Mouse (Mus musculus): ENCODE results near the gene Ints3.

Gene Ints3

DNA sequence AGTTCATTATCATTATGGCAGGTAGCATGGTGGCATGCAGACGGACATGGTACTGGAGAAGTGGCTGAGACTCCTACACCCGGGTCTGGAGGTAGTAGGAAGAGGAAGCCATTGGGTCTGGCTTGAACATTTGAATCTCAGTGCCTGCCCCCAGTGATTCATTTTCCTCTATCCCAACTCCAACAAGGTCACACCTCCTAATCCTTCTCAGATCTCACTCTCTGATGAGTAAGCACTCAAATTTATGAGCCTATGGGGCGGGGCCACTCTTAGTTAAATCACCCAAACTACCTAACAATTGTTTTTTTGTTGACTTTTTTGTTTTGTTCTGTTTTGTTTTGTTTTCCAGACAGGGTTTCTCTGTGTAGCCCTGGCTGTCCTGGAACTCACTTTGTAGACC is 10.6 kb upstream of the Ints3 start:
- DNase-seq, result no peak

DNA sequence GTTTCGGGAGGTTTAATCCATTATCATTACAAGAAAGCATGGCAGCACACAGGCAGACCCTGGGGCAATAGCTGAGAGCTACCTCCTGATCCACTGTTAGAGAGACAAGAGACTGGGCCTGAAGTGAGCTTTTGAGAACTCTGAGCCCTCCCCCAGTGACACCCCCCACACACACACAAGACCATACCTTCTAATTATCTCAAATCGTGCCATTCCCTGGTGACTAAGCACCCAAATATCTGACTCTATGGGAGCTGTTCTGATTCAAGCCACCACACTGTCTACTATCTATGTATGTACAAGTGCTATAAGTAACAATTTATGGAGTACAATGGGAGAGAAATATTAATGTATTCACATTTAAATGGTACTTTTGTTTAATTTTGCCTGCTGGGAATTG is 7.3 kb upstream of the Ints3 start:
- DNase-seq, result no peak

DNA sequence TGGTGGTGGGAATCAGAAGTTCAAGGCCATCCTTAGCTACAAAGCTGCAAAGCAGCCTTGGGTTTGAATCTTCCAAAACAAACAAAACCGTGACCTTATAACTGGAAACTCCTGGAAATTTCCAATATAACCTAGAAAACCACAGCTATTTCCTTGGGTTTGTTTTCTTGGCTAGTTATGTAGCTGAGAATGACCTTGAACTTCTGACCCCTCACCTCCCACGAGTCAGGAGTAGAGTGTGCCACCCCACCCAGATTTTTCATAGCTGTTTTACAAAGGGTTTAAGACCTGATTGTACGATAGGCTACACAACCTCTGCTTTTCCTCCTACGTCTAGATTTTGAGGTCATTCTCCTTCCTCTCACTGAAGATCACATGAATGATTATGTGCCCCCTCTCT is 3.7 kb upstream of the Ints3 start:
- DNase-seq, result no peak

DNA sequence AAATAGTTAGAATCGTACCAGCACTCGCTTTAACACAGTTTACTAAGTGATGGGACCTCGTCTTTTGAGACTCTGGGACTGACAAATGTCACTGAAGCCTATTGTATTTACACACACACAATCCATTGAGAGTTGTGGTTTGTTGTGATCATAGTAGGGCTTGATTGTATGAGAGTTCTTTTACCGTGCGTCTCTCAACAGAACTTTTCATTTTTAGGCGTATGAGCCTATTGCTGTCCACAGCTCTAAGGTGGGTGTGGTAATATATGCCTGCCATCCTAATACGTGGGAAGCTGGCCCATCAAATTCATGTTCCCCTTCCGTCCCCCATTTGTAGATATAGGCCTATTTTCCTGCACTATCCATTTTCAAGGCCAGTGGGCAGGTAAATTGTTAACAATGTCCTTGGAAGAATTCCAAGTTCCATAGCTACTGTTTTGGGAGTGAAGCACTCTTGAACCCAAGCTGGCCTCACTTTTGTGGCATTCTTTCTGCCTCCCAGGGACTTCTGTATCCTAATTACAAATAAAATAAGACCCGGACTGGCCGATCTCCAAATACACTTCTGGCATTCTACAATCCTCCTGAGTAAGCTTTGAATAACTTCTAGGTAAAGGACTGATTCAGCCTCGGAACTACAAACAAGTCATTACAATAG is 780 bp upstream of the Ints3 start:
- DNase-seq, result peak; percentile 62

DNA sequence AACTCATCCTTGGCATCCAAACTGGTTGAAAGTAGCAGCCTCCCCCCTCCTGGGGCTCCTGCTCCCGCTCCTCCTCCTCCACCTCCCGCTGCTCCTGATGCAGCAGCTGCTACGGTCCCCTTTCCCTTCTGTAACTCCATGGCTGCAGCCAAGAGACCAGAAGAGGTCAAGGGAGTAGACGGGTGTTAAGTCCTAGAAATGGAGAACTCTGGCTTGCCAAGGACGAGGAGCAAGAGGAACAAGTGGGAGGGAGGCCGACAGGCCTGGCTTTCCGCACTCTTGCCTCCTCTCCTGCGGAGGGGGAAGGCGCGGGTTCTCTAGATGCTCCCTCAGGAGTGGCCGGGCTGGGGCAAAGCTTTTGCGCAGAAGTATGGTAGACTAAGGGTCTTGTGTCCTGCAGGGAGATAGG is 607 bp downstream of the Ints3 start:
- DNase-seq, result no peak

DNA sequence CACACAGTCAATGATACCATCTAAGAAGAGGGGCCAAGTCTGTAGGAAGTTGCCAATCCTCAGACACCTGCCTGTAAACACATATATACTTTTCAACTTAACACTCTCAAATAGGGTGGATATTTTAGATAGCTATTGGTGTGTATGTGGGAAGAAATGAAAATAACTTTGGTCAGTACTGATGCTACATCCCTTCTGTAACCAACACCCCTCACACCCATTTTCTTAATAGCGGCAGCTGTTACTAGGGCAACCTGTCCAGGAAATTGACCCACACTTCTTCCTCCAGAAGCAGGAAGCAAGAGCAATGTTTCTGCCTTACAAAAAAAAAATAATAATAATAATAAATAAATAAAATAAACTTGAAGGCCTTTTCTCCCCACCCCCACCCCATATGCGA is 1.1 kb downstream of the Ints3 start:
- no peak for DNase-seq

DNA sequence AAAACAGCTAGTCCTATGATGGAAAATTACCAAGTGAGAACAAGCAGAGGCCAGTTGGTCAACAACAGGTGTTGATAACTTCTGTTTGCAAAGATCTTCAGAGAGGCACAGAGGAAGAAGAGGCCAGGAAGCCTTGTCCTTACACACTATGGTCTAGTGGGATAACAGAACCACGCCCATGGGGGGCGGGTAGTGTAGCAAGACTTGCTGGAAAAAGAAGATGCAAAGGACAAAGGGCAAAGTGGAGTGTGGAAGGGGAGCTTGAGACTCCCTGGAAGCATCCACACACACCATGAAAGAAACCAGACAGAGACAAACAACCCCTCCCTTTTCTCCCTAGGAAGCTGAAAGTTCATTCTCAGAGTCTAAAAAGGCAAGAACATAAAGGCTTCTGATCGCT is 3.8 kb downstream of the Ints3 start:
- DNase-seq, result no peak

DNA sequence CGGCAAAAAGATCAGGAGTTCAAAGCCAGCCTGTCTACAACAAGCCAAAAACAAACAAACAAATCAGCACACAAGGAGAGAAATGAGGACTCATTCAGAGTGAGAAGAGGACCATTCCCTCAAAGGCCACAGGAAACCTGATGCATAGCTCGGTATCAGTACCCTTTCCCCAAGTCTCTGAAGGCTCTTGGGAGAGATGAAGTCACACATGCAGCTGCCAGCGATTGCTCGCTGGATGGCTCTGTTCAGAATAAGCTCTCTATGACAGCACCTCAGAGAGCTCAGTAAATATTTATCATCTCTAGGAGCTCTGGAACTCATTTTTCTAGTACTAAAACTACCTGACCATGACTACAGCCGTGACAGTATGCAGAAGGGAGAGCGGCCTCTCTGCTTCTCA is 5.2 kb downstream of the Ints3 start:
- no peak for DNase-seq

DNA sequence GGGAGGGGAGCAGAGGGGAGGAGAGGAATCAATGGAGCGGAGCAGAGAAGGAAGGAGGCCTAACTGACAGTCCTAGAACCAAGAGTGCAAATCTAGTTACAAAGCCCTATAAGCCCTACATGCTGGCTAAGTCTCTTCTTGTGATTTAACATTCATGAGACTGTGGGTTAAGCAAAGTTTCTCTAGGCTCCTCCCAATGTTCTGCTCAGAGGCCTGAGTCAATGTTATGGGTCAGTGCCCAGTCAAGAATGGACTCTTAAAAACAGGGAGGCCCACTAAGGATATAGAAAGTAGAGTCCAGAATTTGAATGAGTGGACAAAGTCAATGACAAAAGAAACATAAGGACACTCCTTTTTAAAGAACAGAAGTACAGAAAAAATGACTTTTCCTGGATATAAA is 5.8 kb downstream of the Ints3 start:
- DNase-seq, result no peak

DNA sequence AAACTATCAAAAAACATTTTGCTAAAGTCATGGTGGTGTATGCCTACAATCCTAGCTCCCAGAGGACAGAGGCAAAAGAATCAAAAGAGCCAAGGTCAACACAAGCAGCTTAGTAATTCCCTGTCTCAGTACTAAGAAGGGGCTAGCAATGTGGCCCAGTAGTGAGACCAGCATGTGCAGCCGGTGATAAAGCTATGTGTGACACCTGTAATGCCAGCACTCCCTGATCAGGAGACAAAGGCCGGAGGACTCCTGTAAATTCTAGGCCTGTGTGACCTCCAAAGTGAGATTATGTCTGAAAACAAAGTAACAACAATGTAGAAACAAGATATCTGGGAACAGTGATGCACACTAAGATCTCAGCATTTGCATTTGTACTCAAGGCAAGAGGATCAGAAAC is 7.9 kb downstream of the Ints3 start:
- no peak for DNase-seq

DNA sequence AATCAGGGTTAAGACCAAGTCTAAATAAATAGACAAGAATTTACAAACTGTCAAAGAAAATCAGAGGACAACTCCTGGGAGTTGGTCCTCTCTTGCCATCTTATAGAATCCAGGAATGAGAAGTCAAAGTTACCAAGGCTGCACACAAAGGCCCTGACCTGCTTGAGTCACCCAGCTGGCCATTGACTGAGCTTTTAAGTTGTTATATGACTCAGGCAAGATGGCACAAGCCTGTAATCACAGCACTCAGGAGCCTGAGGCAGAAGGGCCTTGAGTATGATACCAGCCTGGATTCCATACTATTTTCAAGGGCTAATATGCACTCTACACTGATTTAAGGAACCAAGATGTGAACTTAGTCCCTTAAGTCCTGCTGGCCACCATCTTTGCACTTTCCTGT is 9.9 kb downstream of the Ints3 start:
- DNase-seq, result no peak

DNA sequence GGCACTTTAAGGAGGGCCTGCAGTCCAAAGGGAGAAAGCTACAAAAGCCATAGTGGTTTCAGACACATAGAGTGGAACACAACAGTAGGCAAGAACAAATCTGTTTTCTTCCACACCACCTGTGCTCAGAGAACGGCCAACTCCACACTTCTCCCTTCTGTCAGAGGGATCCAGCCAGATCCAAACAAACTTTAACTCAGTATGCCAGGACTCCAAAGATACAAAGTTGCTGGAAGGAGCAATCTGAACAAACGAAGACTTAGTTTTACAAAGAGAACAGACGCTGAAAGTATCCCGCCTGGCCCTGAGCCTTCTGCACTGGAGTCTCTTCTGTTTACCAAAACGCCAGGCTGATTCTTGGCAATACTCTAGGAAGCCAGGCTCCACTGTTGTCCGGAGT is 12.7 kb downstream of the Ints3 start:
- DNase-seq, result peak; percentile 14

DNA sequence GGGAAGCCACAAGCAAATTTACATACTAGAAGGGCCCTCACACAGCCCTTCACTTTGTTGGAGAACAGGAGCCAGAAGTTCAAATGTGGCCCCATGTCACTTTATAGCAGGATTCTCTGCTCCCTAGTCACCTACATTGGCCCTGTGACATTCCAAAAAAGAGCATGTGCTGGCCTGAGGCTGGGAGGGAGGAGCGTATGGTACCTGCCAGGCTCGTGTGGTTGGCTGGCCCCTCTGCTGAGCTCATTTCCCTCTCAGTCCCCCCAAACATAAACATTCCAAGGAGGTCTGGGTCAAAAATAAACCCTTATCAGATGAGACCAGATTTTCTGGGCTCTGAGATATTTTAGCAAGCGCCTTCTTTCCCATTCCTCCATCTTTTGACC is 20.4 kb downstream of the Ints3 start:
- no peak for DNase-seq

DNA sequence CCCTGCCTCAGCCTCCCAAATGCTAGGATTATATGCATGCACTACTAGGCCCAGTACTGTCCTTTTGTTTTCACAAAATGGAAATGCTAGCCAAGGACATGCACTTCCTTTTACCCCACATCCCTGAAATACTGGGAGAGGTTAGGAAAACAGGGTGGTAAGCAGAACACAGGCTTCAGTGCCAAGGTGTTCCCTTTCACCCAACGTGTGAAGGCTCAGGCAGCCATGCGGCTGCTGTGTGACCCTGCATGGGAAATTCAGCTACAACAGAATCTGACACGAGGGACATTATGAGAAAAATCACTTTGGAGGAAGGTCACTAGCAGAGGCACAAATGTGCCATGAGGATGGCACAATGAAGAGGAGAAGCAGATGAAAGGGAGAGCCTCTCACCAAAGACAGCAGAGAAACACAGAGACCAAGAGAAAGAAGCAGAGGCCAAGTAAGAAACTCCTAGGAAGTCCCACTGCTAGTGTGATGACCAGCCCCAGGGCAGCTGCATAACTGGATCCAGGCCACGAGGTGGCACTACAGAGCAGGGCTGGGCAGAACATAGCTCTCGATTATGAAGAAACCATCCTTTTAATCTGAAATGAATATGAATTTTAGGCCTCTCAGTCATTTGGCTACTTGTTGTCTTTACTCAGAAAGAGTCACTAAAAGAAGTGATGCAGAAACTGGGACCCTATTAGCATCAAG is 21.0 kb downstream of the Ints3 start:
- DNase-seq, result peak; percentile 86

DNA sequence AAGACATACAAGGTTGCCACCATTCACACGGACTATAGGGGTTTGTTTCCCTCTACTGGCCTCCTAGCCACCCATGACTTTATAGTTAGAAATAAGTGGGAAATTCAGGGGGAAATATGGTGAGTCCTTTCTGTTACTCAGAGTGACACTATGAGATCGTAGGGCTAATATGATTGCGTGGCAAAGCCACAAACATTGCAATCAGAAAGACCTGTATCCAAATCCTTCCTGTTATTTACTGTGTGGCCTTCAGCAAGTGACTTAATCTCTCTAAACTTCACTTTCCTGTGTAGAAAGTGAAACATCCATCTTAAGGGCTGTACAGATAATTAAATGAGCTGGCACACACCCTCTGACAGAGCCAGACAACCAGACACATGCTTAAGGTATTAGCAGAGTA is 24.7 kb downstream of the Ints3 start:
- DNase-seq, result no peak

DNA sequence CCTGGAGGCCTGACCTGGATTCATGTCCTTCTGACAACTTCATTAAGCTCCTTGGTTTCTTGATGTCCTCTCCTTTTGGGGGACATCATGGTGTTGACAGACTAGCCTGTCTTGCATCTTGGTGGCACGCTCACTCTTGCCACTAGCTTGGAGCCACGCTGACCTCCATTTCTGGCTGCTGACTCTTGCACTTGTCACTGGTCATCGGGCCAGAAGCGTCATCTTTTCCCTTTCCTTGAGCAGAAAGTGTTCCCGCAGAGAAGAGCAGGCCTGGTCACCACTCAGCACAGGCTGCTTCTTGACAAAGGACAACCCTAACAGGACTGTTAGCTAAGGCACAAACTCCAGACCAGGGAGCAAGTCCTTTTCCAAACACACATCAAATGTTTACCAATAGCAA is 27.0 kb downstream of the Ints3 start:
- DNase-seq, result no peak

DNA sequence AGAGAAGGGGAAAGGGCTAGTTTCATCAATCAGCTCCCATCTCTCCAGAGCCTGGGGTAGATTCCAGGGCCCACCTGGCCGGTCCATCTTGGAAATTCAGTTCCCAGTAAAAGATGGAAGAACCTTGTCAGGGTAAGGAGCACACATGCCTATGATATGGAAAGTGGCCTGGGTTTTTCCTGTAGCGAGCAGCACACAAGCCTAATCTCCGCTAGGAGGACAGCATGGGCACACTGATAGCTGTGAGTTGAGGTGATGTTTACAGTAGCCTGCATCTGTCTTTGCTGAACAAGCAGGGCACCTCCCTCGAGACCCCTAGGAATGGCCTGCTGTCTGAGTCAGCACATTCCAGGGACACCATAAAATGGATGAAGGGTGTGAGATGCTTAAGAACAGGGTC is 28.8 kb downstream of the Ints3 start:
- DNase-seq, result no peak

DNA sequence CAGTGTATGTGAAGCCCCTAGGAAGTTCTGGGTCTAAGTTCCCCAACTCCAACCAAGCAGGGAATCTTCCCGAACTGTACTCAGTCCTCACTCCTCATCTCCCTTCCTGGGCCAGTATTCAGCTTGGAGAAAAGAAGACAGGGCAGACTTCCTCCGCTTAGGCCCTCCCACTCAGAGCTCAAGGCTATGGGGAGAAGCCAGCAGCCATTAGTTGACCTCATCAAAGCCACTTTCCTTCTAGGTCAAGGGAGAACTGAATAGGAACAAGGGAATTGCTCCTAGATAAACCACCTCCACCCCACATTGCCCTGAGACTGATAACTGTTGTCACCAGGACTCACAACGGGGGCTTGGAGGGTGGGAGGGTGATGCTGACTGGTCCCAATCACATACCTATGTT is 29.3 kb downstream of the Ints3 start:
- DNase-seq, result no peak

DNA sequence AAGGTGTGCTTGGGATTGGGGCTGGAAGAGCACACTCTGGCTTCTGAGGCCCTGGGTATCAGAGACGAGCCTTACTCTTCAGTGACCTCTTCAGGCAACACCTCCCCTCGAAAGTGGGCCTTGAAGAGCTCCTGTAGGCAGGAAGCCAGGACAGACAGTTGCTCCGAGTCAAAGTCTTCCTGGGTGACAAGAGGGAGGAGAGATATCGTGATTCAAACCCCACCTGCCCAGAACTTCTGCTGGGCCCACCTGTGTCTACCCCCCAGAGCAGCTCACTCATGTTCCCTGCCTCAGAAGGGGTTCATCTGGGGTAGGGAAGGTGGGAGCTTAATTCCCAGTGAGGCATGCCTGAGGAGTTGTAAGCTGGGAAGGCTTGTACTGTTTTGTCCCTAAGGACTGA is 32.4 kb downstream of the Ints3 start:
- no peak for DNase-seq

DNA sequence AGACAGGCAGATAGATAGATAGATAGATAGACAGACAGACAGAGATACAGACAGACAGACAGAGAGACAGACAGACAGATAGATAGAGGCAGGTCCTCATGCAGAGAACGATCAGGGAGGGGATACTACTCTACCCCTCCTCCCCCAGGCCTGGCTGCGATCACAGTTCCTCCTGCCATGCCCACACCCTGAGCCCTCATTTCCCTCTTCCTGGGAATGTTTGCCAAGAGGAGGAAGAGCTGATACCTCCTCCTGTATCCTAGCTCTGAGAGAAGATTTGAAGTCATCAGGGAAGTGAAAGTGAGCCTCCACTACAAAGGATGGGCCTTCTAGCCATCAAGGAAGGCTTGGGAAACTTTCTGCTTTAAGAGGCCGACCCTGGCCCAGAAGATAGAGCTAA is 37.8 kb downstream of the Ints3 start:
- DNase-seq, result peak; percentile 39

DNA sequence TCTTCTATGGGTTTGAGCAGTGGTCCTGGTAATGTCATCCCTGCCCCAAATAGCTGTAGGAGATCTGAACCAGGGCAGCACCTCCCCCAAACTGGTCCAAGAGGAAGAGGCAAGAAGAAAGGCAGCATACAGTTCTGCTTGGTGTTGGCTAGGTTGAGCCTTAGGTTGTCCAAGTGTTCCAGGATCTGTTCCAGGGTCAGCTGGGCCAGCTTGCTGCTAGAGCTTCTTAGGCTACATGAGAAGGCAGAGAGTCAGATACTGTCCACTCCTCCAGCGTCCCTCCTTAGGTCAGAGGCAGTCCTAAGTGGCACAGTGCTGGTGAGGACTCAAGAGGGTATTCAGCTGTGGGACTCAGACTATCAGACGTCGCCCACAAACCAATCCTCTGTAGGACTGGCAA is 40.8 kb downstream of the Ints3 start:
- DNase-seq, result no peak

DNA sequence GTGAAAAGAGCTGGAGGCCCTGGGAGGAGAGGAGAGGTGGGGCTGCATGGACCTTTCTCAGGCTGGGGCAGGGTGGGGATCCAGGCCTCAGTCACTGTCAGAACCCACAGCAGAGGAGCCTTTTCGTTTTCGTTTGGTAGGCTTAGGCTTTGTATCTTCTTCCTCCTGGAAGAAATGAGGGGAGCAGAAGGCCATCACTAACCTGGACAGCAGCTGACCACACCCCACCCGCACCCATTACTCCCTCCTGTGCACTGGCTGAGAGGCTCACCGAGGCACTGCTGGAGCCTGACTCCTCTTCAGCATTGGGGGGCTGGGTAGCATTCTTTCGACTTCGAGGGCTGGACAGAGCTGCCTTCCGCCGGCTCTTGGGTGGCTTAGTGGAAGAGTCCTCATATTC is 41.5 kb downstream of the Ints3 start:
- DNase-seq, result no peak

DNA sequence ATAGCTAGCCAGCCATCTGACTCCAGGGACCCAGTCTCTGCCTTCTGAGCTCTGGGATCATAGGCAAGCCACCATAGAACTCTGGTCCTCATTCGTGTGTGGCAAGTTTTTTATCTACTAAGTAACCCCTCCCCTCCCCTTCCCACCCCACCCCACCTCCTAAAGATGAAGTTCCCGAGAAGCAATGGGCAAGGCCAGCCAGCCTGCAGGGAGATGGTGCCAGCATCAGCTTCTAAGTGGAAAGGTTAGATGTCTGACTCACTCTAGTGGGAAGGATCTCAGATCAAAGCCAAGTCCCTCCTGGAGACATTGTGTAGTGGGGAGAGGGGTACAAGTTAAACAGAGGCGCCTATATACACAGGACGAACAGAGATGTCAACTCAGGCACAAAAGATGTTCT is 42.4 kb downstream of the Ints3 start:
- DNase-seq, result no peak

DNA sequence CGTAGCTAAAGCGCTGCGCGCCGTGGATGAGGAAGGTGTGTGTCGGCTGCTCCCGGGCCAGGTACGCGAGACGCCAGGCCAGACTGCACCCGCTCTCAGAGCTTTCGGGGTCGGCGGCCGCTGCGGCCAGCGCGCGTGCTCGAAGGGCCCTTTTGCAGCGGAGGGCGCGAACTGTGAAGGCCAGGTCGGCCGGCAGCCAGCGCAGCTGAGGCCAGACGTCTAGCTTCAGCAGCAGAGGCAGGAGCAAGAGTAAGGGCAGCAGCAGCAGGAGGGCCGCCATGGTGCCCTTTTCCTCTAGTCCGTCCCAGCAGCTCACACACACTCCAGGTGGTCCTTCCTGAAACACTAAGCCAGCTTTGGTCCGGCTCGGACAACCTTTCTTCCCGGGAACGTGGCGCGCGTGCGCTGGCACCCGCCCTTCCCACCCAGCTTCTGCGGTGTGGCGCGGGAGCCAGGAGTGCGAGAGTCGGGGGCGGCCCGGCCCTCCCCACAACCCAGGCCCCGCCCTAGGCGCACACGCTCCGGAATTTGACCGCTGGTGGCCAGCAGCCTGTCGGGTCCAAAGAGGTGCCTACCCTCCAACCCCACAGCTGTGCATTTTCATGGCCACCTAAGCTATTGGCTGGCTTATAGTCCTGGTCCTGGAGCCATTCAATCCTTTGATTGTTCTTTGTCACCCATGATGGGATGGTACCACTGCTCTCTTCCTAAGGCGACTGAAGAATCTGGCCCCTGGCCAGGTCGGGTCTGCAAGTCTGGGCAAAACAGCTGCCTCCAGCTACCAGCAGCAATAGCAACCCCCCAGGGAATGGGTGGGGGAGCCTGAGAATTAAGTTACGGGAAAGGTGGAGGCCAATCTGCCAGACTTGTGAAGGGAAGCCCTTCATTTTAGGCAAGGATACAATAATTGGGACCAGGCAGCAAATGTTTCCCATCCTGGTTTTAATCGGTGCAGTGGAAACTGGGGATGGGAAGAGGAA is 43.6 kb downstream of the Ints3 start, which contains the start of gene Slc27a3:
Gene Slc27a3, minus strand, starts transcription at position 428 of the 980 bp plus-strand sequence.
- peak; percentile 70 for DNase-seq

All from lung, postnatal 10 days (tissue).